Mouse (Mus musculus): Measurements from ENCODE around the gene Rbm15b.
A peak's percentile ranks its signal among the peaks of the same experiment; 100 is the strongest.

Rbm15b gene

GRCm38 (mm10) chr9:106886828-106887702 lies at the start of gene Rbm15b:
Gene Rbm15b (minus strand): TSS chr9:106887428.
- DNase-seq: peak; percentile 98

DNA sequence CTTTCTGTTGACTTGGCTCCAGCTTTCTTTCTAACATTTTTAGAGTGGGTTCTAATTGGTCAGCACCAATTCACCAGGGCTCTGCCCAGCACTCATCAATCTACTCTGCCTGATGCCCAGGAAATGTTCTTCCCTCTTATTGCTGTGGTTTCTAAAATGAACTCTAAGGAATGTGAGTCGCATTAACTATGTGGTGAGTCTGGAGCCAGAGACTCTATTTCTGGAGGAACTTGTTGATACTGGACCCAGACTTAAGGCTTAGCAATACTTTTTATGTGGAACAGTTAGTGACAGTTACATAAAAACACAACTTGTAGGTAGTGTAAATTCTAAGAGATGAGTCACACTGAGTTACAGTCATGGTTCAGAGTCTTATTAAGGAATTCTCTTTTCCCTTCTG lies 47.8 kb upstream of the Rbm15b start:
- no peak for DNase-seq

- DNase-seq: no peak
These were observed 27.6 kb upstream of the Rbm15b start for GRCm38 (mm10) chr9:106914878-106915277.

DNA sequence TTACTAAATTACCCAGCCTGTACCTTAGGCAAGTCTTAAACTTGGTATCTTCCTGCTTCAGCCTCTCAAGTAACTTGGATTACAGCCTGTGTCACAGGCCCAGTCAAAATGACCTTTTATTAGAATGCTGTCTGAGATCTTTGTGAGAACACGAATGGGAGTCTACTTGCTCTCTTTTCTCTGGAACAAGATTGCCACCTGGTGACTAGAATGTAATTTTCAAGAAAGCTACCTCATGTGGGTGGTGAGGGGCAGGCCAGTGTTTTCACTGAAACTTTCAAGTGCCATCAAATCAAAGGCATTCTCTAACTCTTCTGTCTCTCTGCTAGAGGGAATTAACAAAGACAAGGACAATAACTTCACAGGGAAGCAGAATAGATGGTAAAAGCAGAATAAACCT lies 26.5 kb upstream of the Rbm15b start:
- no peak for DNase-seq

GRCm38 (mm10) chr9:106911624-106912023 lies 24.4 kb upstream of the Rbm15b start:
- DNase-seq: no peak

DNA sequence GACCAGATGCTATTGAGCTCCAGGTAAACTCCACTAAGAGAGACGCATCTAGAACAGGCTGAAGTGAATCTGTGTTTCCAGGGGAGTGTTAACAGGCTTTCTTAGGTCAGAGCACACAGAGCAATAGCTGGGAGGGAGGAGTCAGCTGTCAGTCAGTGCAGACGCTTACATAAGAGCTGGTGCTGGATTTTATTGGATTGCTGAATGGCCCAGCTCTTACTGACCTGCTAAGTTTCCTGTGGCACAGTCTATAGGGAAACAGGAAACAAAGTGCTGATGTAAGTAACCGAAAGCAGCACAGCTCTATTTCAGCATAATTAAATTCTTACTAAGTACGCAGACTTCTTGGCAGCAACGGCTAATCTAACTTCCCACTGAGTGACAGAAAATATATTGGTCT lies 21.5 kb upstream of the Rbm15b start:
- DNase-seq: no peak

DNA sequence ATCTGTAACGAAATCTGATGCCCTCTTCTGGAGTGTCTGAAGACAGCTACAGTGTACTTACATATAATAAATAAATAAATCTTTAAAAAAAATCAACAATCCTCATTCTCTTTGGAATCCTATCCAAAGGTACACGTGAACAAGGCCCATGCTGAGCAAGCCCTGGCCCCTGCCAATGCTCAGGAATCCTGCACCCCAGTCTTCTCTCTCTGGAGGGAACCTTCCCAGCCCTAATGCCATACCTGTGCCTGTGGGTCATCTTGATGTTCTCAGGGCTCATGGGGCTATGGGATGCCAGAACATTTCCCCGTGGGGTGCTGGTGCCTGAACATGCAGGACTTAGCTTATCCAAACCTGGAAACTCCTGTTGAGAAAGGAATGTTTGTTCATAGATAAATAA lies 20.9 kb upstream of the Rbm15b start:
- DNase-seq: no peak

DNA sequence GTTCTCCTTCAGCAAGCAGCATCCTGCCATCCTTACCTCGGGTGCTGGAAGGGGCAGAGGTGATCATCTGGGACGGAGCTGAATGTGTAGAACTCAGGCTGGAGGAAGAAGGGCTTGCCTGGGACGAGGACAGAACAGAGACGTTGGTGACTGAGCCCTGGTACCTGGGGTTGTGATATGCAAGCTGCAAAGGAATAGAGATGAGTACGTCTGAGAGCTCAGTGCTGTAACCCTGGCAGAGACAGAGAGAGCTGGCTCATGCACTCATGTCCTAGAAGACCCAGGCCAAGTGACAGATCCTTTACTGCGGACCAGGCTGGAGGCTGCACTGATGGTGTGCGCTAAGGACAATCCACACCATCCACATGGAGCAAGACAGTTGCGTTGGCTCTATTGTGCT lies 19.4 kb upstream of the Rbm15b start:
- no peak for DNase-seq

DNA sequence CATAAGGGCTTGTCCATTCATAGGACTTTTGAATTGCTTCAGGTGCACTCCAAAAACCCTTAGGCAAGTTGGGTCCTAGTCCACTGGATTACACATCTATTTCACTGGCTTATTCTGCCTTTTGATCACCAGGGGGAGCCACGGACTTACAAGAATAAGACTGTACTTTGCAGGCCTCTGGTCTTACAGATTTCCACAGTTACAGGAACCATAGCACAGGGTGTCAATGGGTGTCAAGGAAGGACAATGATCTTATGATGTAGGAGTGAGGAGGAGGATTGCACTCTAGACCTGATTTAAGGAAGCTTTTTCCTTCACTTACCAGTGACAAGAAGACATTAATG lies 16.5 kb upstream of the Rbm15b start:
- DNase-seq: no peak

GRCm38 (mm10) chr9:106903099-106903790 lies 16.0 kb upstream of the Rbm15b start:
- no peak for DNase-seq

- no peak for DNase-seq
These were observed 14.4 kb upstream of the Rbm15b start for GRCm38 (mm10) chr9:106901596-106901995.

DNA sequence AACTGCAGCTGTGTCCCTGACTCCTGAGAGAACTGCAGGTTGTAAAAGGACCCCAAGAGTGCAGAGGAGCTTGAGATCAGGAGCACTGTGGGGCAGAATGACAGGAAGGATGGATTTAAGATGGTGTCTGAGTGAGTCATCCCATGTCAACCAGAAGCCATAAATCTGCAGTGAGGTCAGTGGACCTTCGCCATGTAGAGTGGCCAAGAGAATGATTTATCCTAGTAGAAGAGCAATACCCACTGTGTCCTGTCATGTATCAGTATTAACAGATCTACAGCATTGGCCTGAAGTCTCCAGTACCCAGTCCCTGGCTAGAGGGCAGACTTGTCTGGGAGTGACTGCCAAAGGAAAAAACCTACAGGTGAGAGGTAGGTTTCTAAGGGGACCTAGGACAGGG lies 11.7 kb upstream of the Rbm15b start:
- no peak for DNase-seq

- no peak for DNase-seq
These were observed 6.1 kb upstream of the Rbm15b start for GRCm38 (mm10) chr9:106893327-106893726.

GRCm38 (mm10) chr9:106892552-106892875 lies 5.3 kb upstream of the Rbm15b start:
- no peak for DNase-seq

DNA sequence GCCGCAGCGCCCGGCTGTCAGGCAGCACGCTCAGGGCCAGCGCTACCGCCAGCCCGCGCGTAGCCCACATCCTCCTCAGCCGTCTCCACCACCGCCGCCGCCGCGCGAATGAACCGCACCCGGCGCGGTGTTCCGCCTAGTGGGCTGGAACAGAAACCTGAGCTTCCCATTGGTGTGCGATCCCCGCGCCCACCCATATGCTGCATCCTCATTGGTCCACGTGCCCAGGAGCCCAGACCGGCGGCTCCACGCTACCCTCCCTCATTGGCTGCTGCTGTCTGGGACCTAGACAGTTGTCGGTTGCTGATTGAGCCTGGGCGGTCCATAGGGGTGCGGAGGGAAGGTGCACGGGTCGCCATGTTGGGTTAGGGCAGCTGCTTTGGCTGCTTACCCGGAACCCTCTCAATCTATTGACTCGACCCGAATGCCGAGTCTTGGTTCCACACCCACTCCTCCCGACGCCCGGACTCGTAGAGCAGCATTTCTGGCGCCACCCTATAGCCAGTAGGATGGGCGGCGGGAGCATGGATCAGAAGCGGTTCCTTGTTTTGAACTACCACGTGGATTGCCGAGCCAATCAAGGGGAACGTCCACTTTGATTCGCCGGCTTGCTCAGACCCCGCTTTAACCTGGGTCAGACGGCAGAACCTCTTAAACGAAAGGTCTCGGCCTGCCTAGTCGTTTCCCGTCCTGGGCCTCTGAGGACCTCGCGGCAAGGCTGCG lies 4.8 kb upstream of the Rbm15b start, which contains the start of gene Manf:
Gene Manf (minus strand): TSS at position 151 of the 723 bp plus-strand sequence.
- DNase-seq: peak; percentile 98

GRCm38 (mm10) chr9:106891341-106891741 lies 4.1 kb upstream of the Rbm15b start:
- no peak for DNase-seq

DNA sequence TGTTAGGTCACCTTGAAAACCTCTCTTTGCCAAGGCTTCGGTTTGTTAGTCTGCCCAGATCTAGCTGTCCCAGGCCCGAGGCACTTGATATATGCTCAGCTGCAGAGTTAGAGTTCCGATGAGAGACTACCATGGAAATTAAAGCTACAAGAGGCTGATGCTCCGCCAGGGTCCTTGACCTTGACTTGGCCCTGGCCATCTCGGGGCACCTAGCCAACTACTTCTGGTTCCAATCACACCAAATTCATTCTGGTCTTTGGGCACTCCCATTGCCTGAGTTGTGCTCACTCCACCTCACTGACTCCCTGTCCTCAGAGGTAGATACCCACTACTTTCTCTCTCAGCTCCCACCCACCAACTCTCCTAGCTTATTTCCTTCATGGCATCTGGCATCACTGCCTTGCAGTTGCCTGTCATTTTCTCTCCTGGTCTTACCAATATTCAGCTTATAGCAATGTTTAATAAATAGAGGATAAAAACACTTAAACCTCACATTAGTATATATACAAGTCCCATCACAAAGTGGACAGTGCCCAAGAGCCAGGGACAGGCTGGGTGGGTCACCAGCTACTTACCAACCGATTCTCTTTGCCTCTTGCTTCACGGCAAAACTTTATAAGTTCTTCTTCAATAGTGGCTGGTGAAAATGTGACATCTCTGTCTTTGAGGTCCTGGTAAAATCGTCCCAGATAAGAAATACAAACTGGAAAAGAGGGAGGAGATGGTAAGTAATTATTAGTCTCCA lies 3.4 kb upstream of the Rbm15b start:
- no peak for DNase-seq

DNA sequence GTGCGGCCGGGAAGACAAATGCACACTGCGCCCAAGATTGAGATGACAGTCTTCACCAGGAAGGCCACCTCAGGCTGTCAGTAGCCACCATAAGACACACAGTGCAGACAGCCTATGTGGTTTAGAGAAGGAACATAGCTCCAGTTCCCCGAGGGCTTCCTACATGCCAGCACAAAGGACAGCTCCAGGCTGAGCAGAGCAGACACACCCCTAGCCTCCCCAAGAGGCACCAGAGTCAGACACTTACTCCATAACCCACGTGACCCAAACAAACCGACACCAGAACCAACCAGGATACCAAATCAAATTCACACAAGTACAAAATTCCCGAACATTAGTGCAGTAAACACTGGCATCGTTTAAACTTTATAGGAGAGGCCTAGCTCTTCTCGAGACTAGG lies 2.1 kb upstream of the Rbm15b start:
- DNase-seq: no peak

- no peak for DNase-seq
These were observed 1.1 kb upstream of the Rbm15b start for GRCm38 (mm10) chr9:106888346-106888745.

DNA sequence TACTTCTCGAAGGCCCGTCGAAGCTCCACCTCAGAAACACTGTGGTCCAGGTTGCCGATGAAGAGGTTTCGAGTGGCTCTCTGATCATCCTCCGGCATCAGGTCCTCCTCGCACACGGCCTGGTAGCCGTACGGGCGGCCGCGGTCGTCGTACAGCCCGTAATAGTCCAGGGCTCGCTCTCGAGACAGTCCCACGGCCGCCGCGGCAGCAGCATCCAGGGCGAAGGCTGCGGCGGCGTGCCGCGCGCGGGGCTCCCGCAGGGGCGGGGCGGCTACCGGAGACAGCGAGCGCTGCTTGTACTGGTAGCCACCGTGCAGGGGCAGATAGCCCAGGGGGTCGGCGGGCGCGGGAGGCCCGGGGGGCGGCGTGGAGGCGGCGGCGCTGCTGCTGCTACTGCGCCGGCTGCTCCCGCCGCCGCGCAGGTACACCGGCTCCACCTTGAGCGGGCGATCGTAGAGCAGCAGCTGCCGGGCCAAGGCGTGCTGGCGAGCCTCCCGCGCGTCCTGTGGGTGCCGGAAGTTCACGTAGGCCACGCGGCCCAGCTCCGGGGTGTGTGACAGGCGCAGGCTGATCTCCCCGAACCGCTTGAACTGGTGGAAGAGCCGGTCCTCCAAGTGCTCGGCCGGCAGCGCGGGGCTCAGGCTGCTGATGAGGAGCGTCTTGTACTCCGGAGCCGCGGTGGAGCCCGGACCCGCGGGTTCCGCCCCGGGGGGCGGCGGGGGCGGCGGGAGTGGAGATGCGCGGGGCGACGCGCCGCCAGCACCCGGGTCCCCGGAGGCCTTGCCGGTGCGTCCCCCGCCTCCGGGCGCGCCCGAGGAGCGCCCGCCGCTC lies 1.1 kb downstream of the Rbm15b start:
- peak; percentile 64 for DNase-seq

GRCm38 (mm10) chr9:106884996-106885900 lies 2.0 kb downstream of the Rbm15b start:
- peak; percentile 54 for DNase-seq
